Comparison of ENCODE assay signal across 12 mouse cellular contexts in genomic region chr7:80746166-80746761, GRCm38 (mm10). TPM values are rescaled to one million over a fixed set of nuclear protein-coding genes. Genes with fewer than 3 reads are reported as not detected.
DNase-seq lines count a peak whose midpoint lies in the region; ATAC-seq lines count a peak whose summit lies in the region.
"Had no signal": no experiment of that assay in that cellular context is flagged by ENCODE, and none has a peak within 500 bp of the region (broad histone marks: within the 10 kb centered on the region; RNA-seq: fewer than 3 reads in every experiment).

No protein-coding gene starts in this region.

- no peak for ATAC-seq in heart, embryonic 13.5 days (ENCODE audit: extremely low read depth, insufficient number of reproducible peaks, low FRiP score, low TSS enrichment)
- no peak for ATAC-seq in forebrain, embryonic 15.5 days (replicated peaks)
- peak; percentile 84 for ATAC-seq in midbrain, embryonic 13.5 days
- no peak for ATAC-seq in granulocyte monocyte progenitor cell, adult 5-6 weeks (replicated peaks; ENCODE audit: poor library complexity, severe bottlenecking)

- H3K4me1 ChIP-seq in heart, embryonic 13.5 days, result peaks cover 49% of the 10 kb centered on the region
- peaks cover 25% of the 10 kb centered on the region for H3K4me1 ChIP-seq in forebrain, embryonic 15.5 days
- H3K4me1 ChIP-seq in midbrain, embryonic 13.5 days (replicated peaks), result peaks cover 29% of the 10 kb centered on the region

- intact Hi-C loops in heart, postnatal 36 days (cut with DNase I), result no loop called here

- H3K27me3 ChIP-seq in heart, embryonic 13.5 days (replicated peaks), result no peaks in the 10 kb centered on the region
- no peaks in the 10 kb centered on the region for H3K27me3 ChIP-seq in forebrain, embryonic 15.5 days
- H3K27me3 ChIP-seq in midbrain, embryonic 13.5 days, result no peaks in the 10 kb centered on the region
- H3K27me3 ChIP-seq: kidney, embryonic 15.5 days had no signal

- peak overlapping the region; percentile 6; the same call in 1 of the 2 replicates for H3K4me2 ChIP-seq in heart, embryonic 13.5 days
- no peak overlapping the region for H3K4me2 ChIP-seq in forebrain, embryonic 15.5 days (replicated peaks)
- H3K4me2 ChIP-seq in midbrain, embryonic 13.5 days (replicated peaks), result no peak overlapping the region
- H3K4me2 ChIP-seq: kidney, embryonic 15.5 days had no signal

- H3K9me3 ChIP-seq in heart, embryonic 13.5 days, result no peaks in the 10 kb centered on the region
- no peaks in the 10 kb centered on the region for H3K9me3 ChIP-seq in forebrain, embryonic 15.5 days
- H3K9me3 ChIP-seq in midbrain, embryonic 13.5 days, result no peaks in the 10 kb centered on the region
- H3K9me3 ChIP-seq: kidney, embryonic 15.5 days had no signal

- no peak for DNase-seq in heart, postnatal 36 days
- DNase-seq in R1 (ENCODE audit: low read depth, low spot score), result peak; percentile 97
- DNase-seq in right cerebral cortex, postnatal 10 days (ENCODE audit: low spot score in 2 of 2), result no peak
- no peak for DNase-seq in cerebellum, adult 8-10 months
- DNase-seq: cerebellum, adult 11-12 months; left cerebral cortex, postnatal 4 days; lung, postnatal 4 days had no signal

- WGBS in heart, embryonic 13.5 days, result 25% methylated on average over 5 of the region's 5 CpGs
- 6% methylated on average over 5 of the region's 5 CpGs for WGBS in forebrain, embryonic 15.5 days
- WGBS in midbrain, embryonic 13.5 days, result 4% methylated on average over 5 of the region's 5 CpGs

- peak overlapping the region; percentile 83 for H3K27ac ChIP-seq in heart, embryonic 13.5 days (replicated peaks)
- H3K27ac ChIP-seq in forebrain, embryonic 15.5 days (replicated peaks), result peak overlapping the region; percentile 58
- H3K27ac ChIP-seq in midbrain, embryonic 13.5 days, result peak overlapping the region; percentile 69

- H3K4me3 ChIP-seq in heart, embryonic 13.5 days, result no peak overlapping the region
- no peak overlapping the region for H3K4me3 ChIP-seq in forebrain, embryonic 15.5 days
- H3K4me3 ChIP-seq in midbrain, embryonic 13.5 days (replicated peaks), result no peak overlapping the region
- H3K4me3 ChIP-seq: kidney, embryonic 15.5 days had no signal

- peak overlapping the region; percentile 72 for H3K9ac ChIP-seq in heart, embryonic 13.5 days
- no peak overlapping the region for H3K9ac ChIP-seq in forebrain, embryonic 15.5 days (replicated peaks)
- peak overlapping the region; percentile 34; the same call in 1 of the 2 replicates for H3K9ac ChIP-seq in midbrain, embryonic 13.5 days (replicated peaks)
- H3K9ac ChIP-seq: kidney, embryonic 15.5 days had no signal

- peaks cover 86% of the 10 kb centered on the region for H3K36me3 ChIP-seq in heart, embryonic 13.5 days
- H3K36me3 ChIP-seq in forebrain, embryonic 15.5 days, result peaks cover 53% of the 10 kb centered on the region
- H3K36me3 ChIP-seq in midbrain, embryonic 13.5 days, result peaks cover 63% of the 10 kb centered on the region

RNA-seq across cellular contexts. Expression of gene Crtc3, which starts 57.6 kb away (rescaled TPM):
- 14.9 and 16.6 TPM in 2 replicates for polyA plus RNA-seq in heart, embryonic 13.5 days (2015; fragmentation: Nextera tagmentation; extraction: Ambion mirVana)
- total RNA-seq in heart, postnatal 36 days (2021), result 10 to 100 TPM; 12.6 to 14.0 TPM
- polyA plus RNA-seq in forebrain, embryonic 15.5 days (2015; fragmentation: Nextera tagmentation; extraction: Ambion mirVana), result 17.0 and 20.9 TPM in 2 replicates
- polyA plus RNA-seq in midbrain, embryonic 13.5 days (2015; fragmentation: Nextera tagmentation; extraction: Ambion mirVana), result 12.4 and 13.1 TPM in 2 replicates
- total RNA-seq in granulocyte monocyte progenitor cell, adult 5-6 weeks (2014; fragmentation: Nextera tagmentation), result 21.7 and 33.0 TPM in 2 replicates
- total RNA-seq in granulocyte monocyte progenitor cell, adult 5-6 weeks (2017), result 6.2 and 6.8 TPM in 2 replicates
